Mouse (Mus musculus): ENCODE results near the gene Dab1.

DNA sequence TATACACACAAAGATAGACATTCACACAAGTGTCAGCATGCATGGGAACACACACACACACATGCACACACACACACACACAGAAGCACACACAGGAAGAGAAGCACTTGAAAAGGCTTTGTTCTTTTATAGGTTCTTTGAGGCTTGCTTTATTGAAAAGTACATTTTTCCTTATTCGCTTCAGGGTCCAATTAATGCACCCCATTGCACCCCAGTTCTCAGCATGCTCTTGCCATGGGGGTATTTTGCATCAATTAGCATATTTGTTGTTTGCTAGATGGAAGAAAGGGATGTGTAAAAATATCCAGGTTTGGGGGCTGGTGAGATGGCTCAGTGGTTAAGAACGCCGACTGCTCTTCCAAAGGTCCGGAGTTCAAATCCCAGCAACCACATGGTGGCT is 1025.7 kb downstream of the Dab1 start:
- no peak for TF ChIP-seq CTCF (IDR thresholded peaks at IDR 0.05; ENCODE audit: control insufficient read depth, insufficient read depth, low read length)
- TF ChIP-seq POLR2A (IDR thresholded peaks at IDR 0.05; ENCODE audit: borderline replicate concordance, control insufficient read depth, low read depth, low read length), result no peak
